Mouse (Mus musculus) urinary bladder, postnatal 14 days (tissue): ENCODE data around the gene Mtor.

Experiments used
- DNase-seq: peaks from one replicate; pipeline ENCODE4 v3.0.0; 2021; ENCODE audit warnings: low spot score

The Mtor gene

GRCm38 (mm10) chr4:148532516-148532915 lies 84.1 kb downstream of the Mtor start:
- no peak for DNase-seq

- DNase-seq: no peak
Observed at GRCm38 (mm10) chr4:148533613-148534328, 85.4 kb downstream of the Mtor start.

GRCm38 (mm10) chr4:148535876-148536275 lies 87.5 kb downstream of the Mtor start:
- DNase-seq: no peak

GRCm38 (mm10) chr4:148549106-148549505 lies 100.7 kb downstream of the Mtor start:
- DNase-seq: no peak

GRCm38 (mm10) chr4:148557766-148558165 lies 109.4 kb downstream of the Mtor start:
- DNase-seq: no peak

GRCm38 (mm10) chr4:148558297-148559000 lies 110.0 kb downstream of the Mtor start, which contains the start of gene Exosc10:
Gene Exosc10, plus strand, starts transcription at chr4:148558429.
- DNase-seq: peak; percentile 86

- DNase-seq: no peak
Observed at GRCm38 (mm10) chr4:148562676-148563075, 114.3 kb downstream of the Mtor start.

GRCm38 (mm10) chr4:148563595-148563994 lies 115.2 kb downstream of the Mtor start:
- DNase-seq: peak; percentile 45

GRCm38 (mm10) chr4:148570138-148570537 lies 121.7 kb downstream of the Mtor start:
- DNase-seq: no peak

GRCm38 (mm10) chr4:148570693-148571295 lies 122.4 kb downstream of the Mtor start:
- peak; percentile 24 for DNase-seq

GRCm38 (mm10) chr4:148573222-148573621 lies 124.8 kb downstream of the Mtor start:
- peak; percentile 40 for DNase-seq

- DNase-seq: no peak
Observed at GRCm38 (mm10) chr4:148580765-148581164, 132.4 kb downstream of the Mtor start.

GRCm38 (mm10) chr4:148581422-148581821 lies 133.0 kb downstream of the Mtor start:
- DNase-seq: no peak

GRCm38 (mm10) chr4:148583257-148583656 lies 134.8 kb downstream of the Mtor start:
- no peak for DNase-seq

GRCm38 (mm10) chr4:148586648-148587047 lies 138.2 kb downstream of the Mtor start:
- no peak for DNase-seq

- DNase-seq: peak; percentile 39
Observed at GRCm38 (mm10) chr4:148588793-148589192, 140.4 kb downstream of the Mtor start.

GRCm38 (mm10) chr4:148589565-148589964 lies 141.2 kb downstream of the Mtor start:
- DNase-seq: peak; percentile 55

GRCm38 (mm10) chr4:148590421-148591170 lies 142.2 kb downstream of the Mtor start:
- DNase-seq: no peak

- DNase-seq: peak; percentile 98
Observed at GRCm38 (mm10) chr4:148591171-148591630, 142.8 kb downstream of the Mtor start, which contains the start of gene Srm. Gene Srm, plus strand, starts transcription at chr4:148591503.

GRCm38 (mm10) chr4:148591637-148592380 lies 143.4 kb downstream of the Mtor start:
- DNase-seq: no peak

- no peak for DNase-seq
Observed at GRCm38 (mm10) chr4:148593996-148594395, 145.6 kb downstream of the Mtor start.
